Mouse (Mus musculus) frontal cortex, postnatal 25 days (tissue): ENCODE measurements around the gene Gm12117.

Source experiments
- DNase-seq, 2 experiments: peaks; one replicate each; pipeline ENCODE4 v3.0.0; 2022; ENCODE audit warnings: low spot score in 2 of 2

The Gm12117 gene

GRCm38 (mm10) chr11:33276637-33277036 lies at the start of gene Gm12117:
TSS of gene Gm12117 (minus strand) at chr11:33276737.
- no peak for DNase-seq

GRCm38 (mm10) chr11:33319006-33319611 lies 42.6 kb upstream of the Gm12117 start:
- no peak for DNase-seq

GRCm38 (mm10) chr11:33309566-33309965 lies 33.0 kb upstream of the Gm12117 start:
- no peak for DNase-seq

GRCm38 (mm10) chr11:33300859-33301258 lies 24.3 kb upstream of the Gm12117 start:
- DNase-seq = no peak

- no peak for DNase-seq
Observed at GRCm38 (mm10) chr11:33299371-33299770, 22.8 kb upstream of the Gm12117 start.

GRCm38 (mm10) chr11:33297121-33297520 lies 20.6 kb upstream of the Gm12117 start:
- no peak for DNase-seq

- no peak for DNase-seq
Observed at GRCm38 (mm10) chr11:33295422-33295821, 18.9 kb upstream of the Gm12117 start.

GRCm38 (mm10) chr11:33294063-33294462 lies 17.5 kb upstream of the Gm12117 start:
- no peak for DNase-seq

- no peak for DNase-seq
Observed at GRCm38 (mm10) chr11:33278571-33278970, 2.0 kb upstream of the Gm12117 start.

GRCm38 (mm10) chr11:33274816-33275215 lies 1.7 kb downstream of the Gm12117 start:
- DNase-seq = no peak

GRCm38 (mm10) chr11:33274294-33274693 lies 2.2 kb downstream of the Gm12117 start:
- DNase-seq = no peak

- DNase-seq = no peak
Observed at GRCm38 (mm10) chr11:33240295-33240694, 36.2 kb downstream of the Gm12117 start.

- DNase-seq = no peak
Observed at GRCm38 (mm10) chr11:33234134-33234533, 42.4 kb downstream of the Gm12117 start.

- DNase-seq = no peak
Observed at GRCm38 (mm10) chr11:33232056-33232455, 44.5 kb downstream of the Gm12117 start.

GRCm38 (mm10) chr11:33228186-33228585 lies 48.4 kb downstream of the Gm12117 start:
- no peak for DNase-seq

GRCm38 (mm10) chr11:33226516-33226915 lies 50.0 kb downstream of the Gm12117 start:
- no peak for DNase-seq
